Mouse (Mus musculus): ENCODE measurements around the gene Riiad1. TPM values are rescaled to one million over a fixed set of nuclear protein-coding genes. Genes with fewer than 3 reads are reported as not detected.

Gene Riiad1
- polyA plus RNA-seq, 1 experiment from 2014 or later: 15.5 TPM

GRCm38 (mm10) chr3:94449377-94449776 is 30.8 kb downstream of the Riiad1 start:
- no peak for DNase-seq (ENCODE audit: low spot score)
- H3K27ac ChIP-seq (ENCODE audit: low read depth, low read length): no peak overlapping the region
- no peak overlapping the region for H3K4me2 ChIP-seq (replicated peaks; ENCODE audit: low read depth, low read length)
- ATAC-seq (ENCODE audit: low FRiP score): no peak
- H3K27me3 ChIP-seq (ENCODE audit: control insufficient read depth, insufficient read depth, low read length): no peaks in the 10 kb centered on the region
- peaks cover 8% of the 10 kb centered on the region for H3K36me3 ChIP-seq (ENCODE audit: control insufficient read depth, insufficient read depth, low read length)
- WGBS: 95% methylated on average over 2 of the region's 2 CpGs
- H3K4me3 ChIP-seq (ENCODE audit: low read depth, low read length): no peak overlapping the region
- H3K9me3 ChIP-seq (ENCODE audit: control insufficient read depth, low read length): no peaks in the 10 kb centered on the region
- H3K9ac ChIP-seq (ENCODE audit: low read depth, low read length): no peak overlapping the region
- H3K4me1 ChIP-seq (replicated peaks; ENCODE audit: control insufficient read depth, insufficient read depth, low read length): no peaks in the 10 kb centered on the region

- peaks cover 8% of the 10 kb centered on the region for H3K36me3 ChIP-seq (ENCODE audit: control insufficient read depth, insufficient read depth, low read length)
- ATAC-seq (ENCODE audit: low FRiP score) (peak; percentile 63; the same call in 1 of the 2 replicates), DNase-seq (ENCODE audit: low spot score) (no peak)
- WGBS: under 1% methylated on average over 24 of the region's 24 CpGs
- H3K27ac ChIP-seq (ENCODE audit: low read depth, low read length): peak within 1 kb of the TSS; percentile 55; the same call in 1 of the 2 replicates
- peak within 1 kb of the TSS; percentile 86 for H3K9ac ChIP-seq (ENCODE audit: low read depth, low read length)
- no peaks in the 10 kb centered on the region for H3K27me3 ChIP-seq (ENCODE audit: control insufficient read depth, insufficient read depth, low read length)
- peaks cover 2% of the 10 kb centered on the region; the same call in 1 of the 2 replicates for H3K4me1 ChIP-seq (replicated peaks; ENCODE audit: control insufficient read depth, insufficient read depth, low read length)
- H3K9me3 ChIP-seq (ENCODE audit: control insufficient read depth, low read length): no peaks in the 10 kb centered on the region
- peak within 1 kb of the TSS; percentile 46 for H3K4me2 ChIP-seq (replicated peaks; ENCODE audit: low read depth, low read length)
- H3K4me3 ChIP-seq (ENCODE audit: low read depth, low read length): peak within 1 kb of the TSS; percentile 74
Measured at GRCm38 (mm10) chr3:94443597-94443964, 36.6 kb downstream of the Riiad1 start, which contains the start of gene Oaz3. Oaz3 (minus strand) TSS chr3:94443915.

- no peaks in the 10 kb centered on the region for H3K9me3 ChIP-seq (ENCODE audit: control insufficient read depth, low read length)
- peak within 1 kb of the TSS; percentile 55; the same call in 1 of the 2 replicates for H3K27ac ChIP-seq (ENCODE audit: low read depth, low read length)
- H3K9ac ChIP-seq (ENCODE audit: low read depth, low read length): peak within 1 kb of the TSS; percentile 86
- DNase-seq (ENCODE audit: low spot score) (peak; percentile 98), ATAC-seq (ENCODE audit: low FRiP score) (peak; percentile 98)
- H3K36me3 ChIP-seq (ENCODE audit: control insufficient read depth, insufficient read depth, low read length): peaks cover 7% of the 10 kb centered on the region
- WGBS: 1% methylated on average over 39 of the region's 39 CpGs
- peak within 1 kb of the TSS; percentile 46 for H3K4me2 ChIP-seq (replicated peaks; ENCODE audit: low read depth, low read length)
- no peaks in the 10 kb centered on the region for H3K27me3 ChIP-seq (ENCODE audit: control insufficient read depth, insufficient read depth, low read length)
- H3K4me3 ChIP-seq (ENCODE audit: low read depth, low read length): peak within 1 kb of the TSS; percentile 74
- H3K4me1 ChIP-seq (replicated peaks; ENCODE audit: control insufficient read depth, insufficient read depth, low read length): peaks cover 2% of the 10 kb centered on the region; the same call in 1 of the 2 replicates
Measured at GRCm38 (mm10) chr3:94442951-94443596, 37.1 kb downstream of the Riiad1 start, which contains the start of gene Mrpl9. Mrpl9 (plus strand) TSS chr3:94443318.

GRCm38 (mm10) chr3:94441182-94441581 is 39.0 kb downstream of the Riiad1 start:
- ATAC-seq (ENCODE audit: low FRiP score) (no peak), DNase-seq (ENCODE audit: low spot score) (no peak)
- WGBS: 44% methylated on average over 3 of the region's 3 CpGs
- Histone ChIP-seq H3K27ac (ENCODE audit: low read depth, low read length) (no peak overlapping the region), H3K9me3 (ENCODE audit: control insufficient read depth, low read length) (no peaks in the 10 kb centered on the region), H3K4me2 (replicated peaks; ENCODE audit: low read depth, low read length) (no peak overlapping the region), H3K36me3 (ENCODE audit: control insufficient read depth, insufficient read depth, low read length) (no peaks in the 10 kb centered on the region), H3K4me3 (ENCODE audit: low read depth, low read length) (no peak overlapping the region), H3K9ac (ENCODE audit: low read depth, low read length) (no peak overlapping the region), H3K27me3 (ENCODE audit: control insufficient read depth, insufficient read depth, low read length) (no peaks in the 10 kb centered on the region), H3K4me1 (replicated peaks; ENCODE audit: control insufficient read depth, insufficient read depth, low read length) (peaks cover 2% of the 10 kb centered on the region; the same call in 1 of the 2 replicates)

GRCm38 (mm10) chr3:94436420-94436819 is 43.7 kb downstream of the Riiad1 start:
- 87% methylated on average over 9 of the region's 9 CpGs for WGBS

GRCm38 (mm10) chr3:94434305-94434704 is 45.8 kb downstream of the Riiad1 start:
- no peak overlapping the region for H3K4me3 ChIP-seq (ENCODE audit: low read depth, low read length)
- DNase-seq (ENCODE audit: low spot score): no peak
- no peak for ATAC-seq (ENCODE audit: low FRiP score)
- H3K4me2 ChIP-seq (replicated peaks; ENCODE audit: low read depth, low read length): no peak overlapping the region
- no peaks in the 10 kb centered on the region for H3K4me1 ChIP-seq (replicated peaks; ENCODE audit: control insufficient read depth, insufficient read depth, low read length)
- 91% methylated on average over 2 of the region's 2 CpGs for WGBS
- H3K27me3 ChIP-seq (ENCODE audit: control insufficient read depth, insufficient read depth, low read length): no peaks in the 10 kb centered on the region
- no peaks in the 10 kb centered on the region for H3K9me3 ChIP-seq (ENCODE audit: control insufficient read depth, low read length)
- no peaks in the 10 kb centered on the region for H3K36me3 ChIP-seq (ENCODE audit: control insufficient read depth, insufficient read depth, low read length)
- H3K27ac ChIP-seq (ENCODE audit: low read depth, low read length): no peak overlapping the region
- no peak overlapping the region for H3K9ac ChIP-seq (ENCODE audit: low read depth, low read length)

More at GRCm38 (mm10) chr3:94436420-94436819, 43.7 kb downstream of the Riiad1 start:
- DNase-seq (ENCODE audit: low spot score): no peak
- no peaks in the 10 kb centered on the region for H3K27me3 ChIP-seq (ENCODE audit: control insufficient read depth, insufficient read depth, low read length)
- H3K27ac ChIP-seq (ENCODE audit: low read depth, low read length): no peak overlapping the region
- ATAC-seq (ENCODE audit: low FRiP score): no peak
- H3K9me3 ChIP-seq (ENCODE audit: control insufficient read depth, low read length): no peaks in the 10 kb centered on the region
- H3K4me2 ChIP-seq (replicated peaks; ENCODE audit: low read depth, low read length): no peak overlapping the region
- no peak overlapping the region for H3K9ac ChIP-seq (ENCODE audit: low read depth, low read length)
- no peaks in the 10 kb centered on the region for H3K4me1 ChIP-seq (replicated peaks; ENCODE audit: control insufficient read depth, insufficient read depth, low read length)
- H3K36me3 ChIP-seq (ENCODE audit: control insufficient read depth, insufficient read depth, low read length): no peaks in the 10 kb centered on the region
- H3K4me3 ChIP-seq (ENCODE audit: low read depth, low read length): no peak overlapping the region

GRCm38 (mm10) chr3:94430980-94431379 is 49.2 kb downstream of the Riiad1 start:
- no peaks in the 10 kb centered on the region for H3K9me3 ChIP-seq (ENCODE audit: control insufficient read depth, low read length)
- WGBS: 79% methylated on average over 2 of the region's 2 CpGs
- H3K4me2 ChIP-seq (replicated peaks; ENCODE audit: low read depth, low read length): no peak overlapping the region
- no peak overlapping the region for H3K4me3 ChIP-seq (ENCODE audit: low read depth, low read length)
- ATAC-seq (ENCODE audit: low FRiP score): no peak
- H3K9ac ChIP-seq (ENCODE audit: low read depth, low read length): no peak overlapping the region
- no peak overlapping the region for H3K27ac ChIP-seq (ENCODE audit: low read depth, low read length)
- no peaks in the 10 kb centered on the region for H3K4me1 ChIP-seq (replicated peaks; ENCODE audit: control insufficient read depth, insufficient read depth, low read length)
- DNase-seq (ENCODE audit: low spot score): no peak
- H3K36me3 ChIP-seq (ENCODE audit: control insufficient read depth, insufficient read depth, low read length): no peaks in the 10 kb centered on the region
- no peaks in the 10 kb centered on the region for H3K27me3 ChIP-seq (ENCODE audit: control insufficient read depth, insufficient read depth, low read length)
